Mouse (Mus musculus): ENCODE data around the gene Adgrl2. TPM values are rescaled to one million over a fixed set of nuclear protein-coding genes. Genes with fewer than 3 reads are reported as not detected.

Adgrl2 gene
- polyA plus RNA-seq, 1 experiment from 2014 or later = 84.6 TPM

DNA sequence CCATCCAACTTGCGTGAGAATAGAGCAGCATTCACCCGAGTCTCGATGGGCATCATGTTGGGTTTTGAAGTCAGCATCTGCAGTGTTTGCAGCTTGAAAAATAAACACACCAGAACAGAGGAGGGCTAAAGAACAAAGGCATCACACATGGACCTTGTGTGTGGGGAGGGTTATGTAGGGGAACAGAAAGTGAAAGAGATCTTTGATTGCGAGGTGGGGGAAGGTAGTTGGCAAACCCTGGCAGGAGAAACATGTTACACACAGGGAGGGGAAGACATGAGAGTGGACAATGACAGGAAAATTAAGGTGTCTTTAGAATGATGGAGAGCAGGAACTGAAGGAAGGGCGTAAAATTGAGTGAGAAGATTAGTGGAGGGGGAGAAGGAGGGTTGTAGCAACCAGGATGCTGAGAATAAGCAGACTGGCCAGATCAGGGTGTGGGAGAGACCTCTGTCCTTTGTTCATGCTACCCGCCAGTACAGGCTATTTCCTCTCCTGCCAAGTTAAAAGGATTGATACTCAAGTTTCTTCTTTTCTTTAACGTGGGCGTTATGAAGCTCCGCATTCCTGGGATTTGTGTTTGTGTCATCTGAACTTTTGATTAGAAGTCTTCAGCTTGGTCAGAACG, 197.0 kb downstream of the Adgrl2 start:
- H3K9me3 ChIP-seq = no peaks in the 10 kb centered on the region
- no peak overlapping the region for H3K4me3 ChIP-seq
- no peak overlapping the region for H3K4me2 ChIP-seq
- WGBS = 63% methylated on average over 10 of the region's 10 CpGs
- ATAC-seq (ENCODE audit: insufficient number of reproducible peaks, low FRiP score, low TSS enrichment, low read depth) = no peak
- no peaks in the 10 kb centered on the region for H3K36me3 ChIP-seq
- H3K4me1 ChIP-seq = no peaks in the 10 kb centered on the region
- H3K27ac ChIP-seq = no peak overlapping the region
- H3K9ac ChIP-seq = no peak overlapping the region
- no peaks in the 10 kb centered on the region for H3K27me3 ChIP-seq

DNA sequence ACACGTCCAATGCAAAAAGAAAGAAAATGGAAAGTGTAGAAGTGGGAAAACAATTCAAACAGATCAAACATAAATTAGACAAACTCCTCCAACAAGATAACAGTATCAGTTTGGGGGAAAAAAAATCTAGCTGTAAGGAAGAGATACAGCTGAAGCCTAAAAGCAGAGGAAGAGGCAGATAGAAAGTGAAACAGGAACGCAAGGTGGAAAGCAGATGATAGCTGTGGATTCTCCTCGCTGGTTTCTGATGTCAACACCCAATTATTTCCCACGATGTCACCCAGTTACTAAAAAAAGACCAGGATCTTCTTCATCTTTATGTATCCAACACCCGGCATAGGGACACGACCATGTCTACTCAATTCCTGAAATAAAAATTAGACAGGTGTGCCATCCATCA, 220.0 kb downstream of the Adgrl2 start:
- 83% methylated on average over 6 of the region's 6 CpGs for WGBS
- no peaks in the 10 kb centered on the region for H3K9me3 ChIP-seq
- no peak overlapping the region for H3K4me2 ChIP-seq
- H3K4me1 ChIP-seq = no peaks in the 10 kb centered on the region
- no peak overlapping the region for H3K9ac ChIP-seq
- no peak overlapping the region for H3K27ac ChIP-seq
- no peaks in the 10 kb centered on the region for H3K36me3 ChIP-seq
- H3K4me3 ChIP-seq = no peak overlapping the region
- no peaks in the 10 kb centered on the region for H3K27me3 ChIP-seq
- ATAC-seq (ENCODE audit: insufficient number of reproducible peaks, low FRiP score, low TSS enrichment, low read depth) = no peak
